Mouse (Mus musculus) embryonic fibroblast, embryonic 13.5 days (primary cell): ENCODE results near the gene Paqr9. TPM values are rescaled to one million over a fixed set of nuclear protein-coding genes. Genes with fewer than 3 reads are reported as not detected.

Experiments used
- H3K27ac ChIP-seq: 2 replicates; pipeline ENCODE4 v1.5.1; 2012; ENCODE audit warnings: low read length, control low read depth, inconsistent platforms; ENCODE audit not compliant: insufficient read depth
- H3K4me1 ChIP-seq: 2 replicates; pipeline ENCODE4 v1.6.1; 2011; ENCODE audit warnings: low read length; ENCODE audit not compliant: control insufficient read depth, insufficient read depth
- H3K4me3 ChIP-seq: 2 replicates; pipeline ENCODE4 v1.5.1; 2011; ENCODE audit warnings: mild to moderate bottlenecking, control low read depth, low read length; ENCODE audit not compliant: insufficient read depth
- CTCF ChIP-seq: IDR thresholded peaks from 2 replicates; pipeline ENCODE4 v1.5.1; 2011; ENCODE audit warnings: mild to moderate bottlenecking, control low read depth, low read length, moderate library complexity, borderline replicate concordance; ENCODE audit not compliant: insufficient read depth
- POLR2A ChIP-seq: IDR thresholded peaks from 2 replicates; pipeline ENCODE4 v1.6.1; 2011; ENCODE audit warnings: low read depth, mild to moderate bottlenecking, control low read depth, low read length, moderate library complexity
- polyA plus RNA-seq: library from polyadenylated mRNA; stranded (reverse); fragments of >200 nt; gene quantifications from 2 replicates; pipeline ENCODE4 v1.2.4, GENCODE M21; 2011; ENCODE audit warnings: low read depth; ENCODE audit not compliant: missing spikeins, insufficient read length

Paqr9 gene
- polyA plus RNA-seq, 1 experiment = not detected

DNA sequence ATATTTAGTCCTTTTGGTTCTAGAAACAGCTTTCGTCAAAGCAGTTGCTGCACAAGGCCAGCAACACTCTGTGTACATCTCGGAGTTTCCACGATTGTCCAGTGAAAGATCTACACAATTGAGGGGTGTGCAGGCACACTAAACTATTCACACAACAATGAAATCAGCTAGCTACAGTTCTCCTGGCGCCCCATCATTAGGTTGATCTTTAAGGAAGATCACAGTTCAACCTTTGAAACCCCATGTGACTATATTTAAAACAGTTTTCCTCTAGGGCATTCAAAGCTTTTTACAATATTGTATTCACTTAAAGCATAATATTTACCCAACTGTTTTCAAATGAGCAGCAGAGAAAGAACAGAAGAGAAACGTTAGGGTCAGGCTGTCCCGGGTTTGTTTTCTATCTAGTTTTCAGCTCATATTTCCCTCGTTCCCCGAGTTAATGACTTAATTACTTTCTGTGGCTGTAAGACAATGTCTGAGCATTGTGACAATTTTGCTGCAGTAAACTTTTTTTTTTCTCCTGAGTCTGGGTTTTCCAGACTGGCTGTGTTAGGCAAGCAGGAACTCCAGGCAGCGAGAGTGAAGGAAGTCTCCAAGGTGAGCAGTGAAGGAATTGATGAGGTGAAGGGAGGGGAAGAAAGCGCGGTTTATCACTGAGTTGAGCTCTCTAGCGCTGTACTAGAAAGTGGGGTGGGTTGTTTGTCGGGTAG is 38.2 kb downstream of the Paqr9 start:
- no peak overlapping the region for H3K27ac ChIP-seq
- no peak overlapping the region for H3K4me3 ChIP-seq
- H3K4me1 ChIP-seq = no peaks in the 10 kb centered on the region
- TF ChIP-seq POLR2A = no peak
- no peak for TF ChIP-seq CTCF

- Histone ChIP-seq H3K27ac (no peak overlapping the region), H3K4me1 (no peaks in the 10 kb centered on the region), H3K4me3 (no peak overlapping the region)
- TF ChIP-seq POLR2A (no peak), CTCF (no peak)
Observed at GRCm38 (mm10) chr9:95598179-95598721, 38.8 kb downstream of the Paqr9 start.

- TF ChIP-seq POLR2A (no peak), CTCF (no peak)
- Histone ChIP-seq H3K27ac (no peak overlapping the region), H3K4me1 (no peaks in the 10 kb centered on the region), H3K4me3 (no peak overlapping the region)
Observed at GRCm38 (mm10) chr9:95599399-95599798, 39.9 kb downstream of the Paqr9 start.

DNA sequence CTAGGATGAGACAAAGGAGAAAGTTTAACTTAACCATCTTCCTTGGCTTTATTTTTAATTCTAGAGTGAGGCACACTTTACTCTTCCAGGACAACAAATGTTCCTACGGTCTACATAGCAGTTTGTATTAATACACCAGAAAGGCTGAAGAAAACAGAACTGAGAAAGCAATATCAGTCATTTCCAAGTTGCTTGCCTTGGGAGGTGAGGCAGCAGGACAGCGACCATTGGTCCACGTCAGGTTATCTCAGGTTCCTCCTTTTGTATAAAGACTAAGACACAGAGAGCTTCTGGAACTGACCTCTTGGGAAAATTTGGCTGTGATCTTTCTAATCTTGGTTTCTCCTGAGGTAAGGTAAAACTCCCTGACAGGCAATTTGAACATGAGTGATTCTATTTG is 43.4 kb downstream of the Paqr9 start:
- Histone ChIP-seq H3K4me3 (no peak overlapping the region), H3K27ac (no peak overlapping the region), H3K4me1 (no peaks in the 10 kb centered on the region)
- TF ChIP-seq CTCF (no peak), POLR2A (no peak)

DNA sequence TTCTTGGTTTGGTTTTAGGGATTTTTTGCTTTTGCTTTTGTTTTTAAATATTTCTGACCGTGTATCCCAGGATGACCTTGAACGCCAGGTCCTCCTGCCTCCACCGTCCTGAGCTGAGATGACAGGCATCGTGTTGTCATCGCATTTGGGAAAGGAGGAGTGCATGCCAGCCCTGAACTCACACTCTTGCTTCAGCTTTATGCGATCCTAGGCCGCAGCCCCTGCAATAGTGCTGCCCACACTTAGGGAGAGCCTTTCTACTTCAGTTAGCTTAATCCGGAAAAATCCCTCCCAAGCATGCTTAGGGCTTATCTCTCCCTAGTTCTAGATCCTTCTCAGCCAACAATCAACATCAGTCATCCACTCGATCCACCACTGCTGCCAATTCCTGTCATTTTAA is 43.9 kb downstream of the Paqr9 start:
- Histone ChIP-seq H3K4me1 (no peaks in the 10 kb centered on the region), H3K27ac (no peak overlapping the region), H3K4me3 (no peak overlapping the region)
- TF ChIP-seq CTCF (no peak), POLR2A (no peak)

GRCm38 (mm10) chr9:95607196-95607595 is 47.7 kb downstream of the Paqr9 start:
- TF ChIP-seq POLR2A = no peak
- no peak for TF ChIP-seq CTCF
- H3K4me1 ChIP-seq = no peaks in the 10 kb centered on the region
- H3K4me3 ChIP-seq = no peak overlapping the region
- H3K27ac ChIP-seq = no peak overlapping the region

GRCm38 (mm10) chr9:95612246-95612768 is 52.9 kb downstream of the Paqr9 start:
- Histone ChIP-seq H3K27ac (no peak overlapping the region), H3K4me1 (no peaks in the 10 kb centered on the region), H3K4me3 (no peak overlapping the region)
- TF ChIP-seq CTCF (no peak), POLR2A (no peak)

DNA sequence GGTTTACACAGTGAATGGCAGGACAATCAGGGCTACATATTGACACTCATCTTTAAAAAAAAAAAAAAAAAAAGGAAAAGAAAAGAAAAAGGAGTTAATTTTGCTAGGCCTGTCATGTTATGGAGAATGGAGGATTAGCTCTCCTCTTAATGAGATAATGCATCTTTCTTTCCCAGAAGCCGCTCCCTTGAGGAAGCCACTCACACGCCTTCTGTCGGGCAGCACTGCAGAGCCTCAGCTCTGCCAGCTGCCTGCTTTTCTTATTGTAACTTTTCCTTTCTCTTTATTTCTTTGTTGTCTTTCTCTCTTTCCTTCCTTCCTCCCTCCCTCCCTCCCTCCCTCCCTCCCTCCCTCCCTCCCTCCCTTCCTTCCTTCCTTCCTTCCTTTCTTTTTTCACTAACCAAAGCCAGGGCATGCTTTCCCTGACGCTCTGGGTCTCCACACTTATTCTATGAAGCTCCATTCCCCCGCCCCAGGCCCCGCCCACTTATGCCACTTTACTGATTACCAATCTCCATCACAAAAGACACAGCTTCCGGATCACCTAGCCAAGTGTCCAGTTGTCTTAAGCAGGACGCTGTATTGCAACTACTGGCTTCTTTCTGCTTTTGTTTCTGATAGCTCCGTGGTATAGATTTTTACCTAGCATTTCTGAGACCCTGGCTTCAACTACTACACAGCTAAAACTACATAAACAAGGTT is 54.1 kb downstream of the Paqr9 start:
- Histone ChIP-seq H3K27ac (no peak overlapping the region), H3K4me3 (no peak overlapping the region), H3K4me1 (no peaks in the 10 kb centered on the region)
- TF ChIP-seq POLR2A (no peak), CTCF (no peak)

GRCm38 (mm10) chr9:95614861-95615615 is 55.6 kb downstream of the Paqr9 start:
- H3K4me1 ChIP-seq = no peaks in the 10 kb centered on the region
- H3K27ac ChIP-seq = no peak overlapping the region
- H3K4me3 ChIP-seq = no peak overlapping the region
- TF ChIP-seq CTCF (no peak), POLR2A (no peak)

- Histone ChIP-seq H3K27ac (no peak overlapping the region), H3K4me3 (no peak overlapping the region), H3K4me1 (no peaks in the 10 kb centered on the region)
- TF ChIP-seq POLR2A = no peak
- no peak for TF ChIP-seq CTCF
Observed at GRCm38 (mm10) chr9:95615961-95616360, 56.5 kb downstream of the Paqr9 start.

Other genes starting within 250 kb of the Paqr9 start
- gene Chst2, start 152.9 kb upstream of the Paqr9 start, polyA plus RNA-seq = 20.0 and 21.5 TPM in 2 replicates
- 79.2 and 87.4 TPM in 2 replicates for gene U2surp, start 47.7 kb upstream of the Paqr9 start, polyA plus RNA-seq
- gene Pcolce2, start 77.9 kb downstream of the Paqr9 start, polyA plus RNA-seq = 6.7 and 7.9 TPM in 2 replicates
- gene Trpc1, start 190.7 kb downstream of the Paqr9 start, polyA plus RNA-seq = 7.1 and 9.6 TPM in 2 replicates